17 mouse cellular contexts compared by ENCODE assay signal in the genomic region with DNA sequence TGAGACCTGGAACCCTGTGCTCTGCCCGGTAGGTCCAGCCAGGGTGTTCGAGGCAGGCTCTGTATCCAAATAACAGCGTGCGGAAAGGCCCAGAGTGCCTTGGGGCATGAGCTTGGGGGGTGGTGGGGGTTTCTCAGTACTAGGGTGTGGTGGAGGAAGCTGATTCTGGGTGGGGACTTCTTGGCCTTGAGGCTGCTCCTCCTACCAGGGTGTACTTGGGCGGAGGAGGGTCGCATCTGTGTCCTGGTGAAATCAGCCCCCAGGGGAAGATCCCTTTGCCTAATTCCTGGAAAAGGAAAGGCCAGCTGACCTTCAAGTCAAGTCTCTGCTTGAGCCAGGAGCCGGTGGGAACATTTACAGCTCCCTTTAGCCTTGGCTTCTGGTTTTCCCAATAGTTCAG. TPM values are rescaled to one million over a fixed set of nuclear protein-coding genes. Genes with fewer than 3 reads are reported as not detected.
DNase-seq lines count a peak whose midpoint lies in the region; ATAC-seq and TF ChIP-seq lines count a peak whose summit lies in the region.
"Had no signal": no experiment of that assay in that cellular context is flagged by ENCODE, and none has a peak within 500 bp of the region (broad histone marks: within the 10 kb centered on the region; RNA-seq: fewer than 3 reads in every experiment).

No protein-coding gene starts in this region.

- in situ Hi-C loops in ES-E14 (cut with MboI; ENCODE audit: low sequenced_read_pairs in 2 of 2, unreplicated experiment in 2 of 2) = no loop called here

- no peaks in the 10 kb centered on the region for H3K36me3 ChIP-seq in heart, embryonic 12.5 days
- no peaks in the 10 kb centered on the region for H3K36me3 ChIP-seq in ES-E14 (ENCODE audit: control insufficient read depth, insufficient read depth, low read length, poor library complexity, severe bottlenecking)
- H3K36me3 ChIP-seq: limb, embryonic 15.5 days; neural tube, embryonic 12.5 days; stomach, embryonic 15.5 days had no signal

- H3K27ac ChIP-seq in heart, embryonic 12.5 days (ENCODE audit: poor library complexity, severe bottlenecking) = no peak overlapping the region
- H3K27ac ChIP-seq in ES-E14 (ENCODE audit: insufficient read depth, low read depth, low read length, poor library complexity, severe bottlenecking) = peak overlapping the region; percentile 87; the same call in 1 of the 2 replicates
- H3K27ac ChIP-seq: hindbrain, embryonic 14.5 days; limb, embryonic 15.5 days; neural tube, embryonic 12.5 days; stomach, embryonic 15.5 days had no signal

- peak; percentile 54 to 77 for DNase-seq in heart, adult 18-20 months
- peak; percentile 87 for DNase-seq in ES-E14 (ENCODE audit: low read depth, low spot score)
- peak; percentile 41 to 54 for DNase-seq in heart, postnatal 10 days
- DNase-seq in lung, postnatal 4 days = peak; percentile 35 to 49
- DNase-seq in embryo, embryonic 10.5 days (ENCODE audit: low spot score) = no peak
- DNase-seq in left cerebral cortex, adult 8-10 months (ENCODE audit: low spot score in 2 of 2) = no peak
- DNase-seq: B cell, adult 2 months; cerebellum, adult 8-10 months; embryo, embryonic 11 days; kidney, adult 9 months; thymus, postnatal 4 days had no signal

- WGBS in heart, embryonic 12.5 days = 69% methylated on average over 7 of the region's 7 CpGs

- H3K4me3 ChIP-seq in heart, embryonic 12.5 days = no peak overlapping the region
- peak overlapping the region; percentile 14 to 51; a peak in 2 of 4 replicates for H3K4me3 ChIP-seq in ES-E14 (ENCODE audit: insufficient read depth in 1 of 2, low read depth in 1 of 2, low read length in 2 of 2, poor library complexity in 1 of 2, severe bottlenecking in 1 of 2)
- H3K4me3 ChIP-seq: limb, embryonic 15.5 days; neural tube, embryonic 12.5 days; stomach, embryonic 15.5 days had no signal

- peaks cover 6% of the 10 kb centered on the region for H3K27me3 ChIP-seq in heart, embryonic 12.5 days (replicated peaks)
- H3K27me3 ChIP-seq: limb, embryonic 15.5 days; neural tube, embryonic 12.5 days; stomach, embryonic 15.5 days had no signal

- no peak overlapping the region for H3K9ac ChIP-seq in heart, embryonic 12.5 days
- H3K9ac ChIP-seq in ES-E14 (ENCODE audit: insufficient read depth, low read depth, low read length, poor library complexity, severe bottlenecking) = peak overlapping the region; percentile 18; the same call in 1 of the 2 replicates
- H3K9ac ChIP-seq: hindbrain, embryonic 14.5 days; limb, embryonic 15.5 days; neural tube, embryonic 12.5 days; stomach, embryonic 15.5 days had no signal

- ATAC-seq in heart, embryonic 12.5 days (ENCODE audit: insufficient number of reproducible peaks, low FRiP score) = no peak
- ATAC-seq: forebrain, embryonic 16.5 days had no signal

- no peaks in the 10 kb centered on the region for H3K9me3 ChIP-seq in heart, embryonic 12.5 days (replicated peaks)
- H3K9me3 ChIP-seq in ES-E14 (ENCODE audit: control insufficient read depth, insufficient read depth, low read depth, low read length) = no peaks in the 10 kb centered on the region
- H3K9me3 ChIP-seq: limb, embryonic 15.5 days; neural tube, embryonic 12.5 days; stomach, embryonic 15.5 days had no signal

- H3K4me2 ChIP-seq in heart, embryonic 12.5 days = no peak overlapping the region
- H3K4me2 ChIP-seq: hindbrain, embryonic 14.5 days; limb, embryonic 15.5 days; neural tube, embryonic 12.5 days; stomach, embryonic 15.5 days had no signal

- intact Hi-C loops in heart, postnatal 10 days (cut with DNase I) = no loop called here

- H3K4me1 ChIP-seq in heart, embryonic 12.5 days (replicated peaks) = peaks cover 4% of the 10 kb centered on the region; the same call in 1 of the 2 replicates
- peaks cover 5 to 17% of the 10 kb centered on the region in 2 experiments; a peak in 3 of 4 replicates for H3K4me1 ChIP-seq in ES-E14 (ENCODE audit: control insufficient read depth in 2 of 2, insufficient read depth in 2 of 2, low read length in 2 of 2, poor library complexity in 1 of 2)
- H3K4me1 ChIP-seq: limb, embryonic 15.5 days; neural tube, embryonic 12.5 days had no signal

TF ChIP-seq in ES-E14, 5 proteins besides CTCF, POLR2A, EP300 and RAD21:
- TF ChIP-seq ZNF384 (IDR thresholded peaks at IDR 0.05; ENCODE audit: low read depth, low read length) = no peak
- TF ChIP-seq CHD2 (IDR thresholded peaks at IDR 0.05; ENCODE audit: low read depth, low read length) = no peak
- TF ChIP-seq ZC3H11A (IDR thresholded peaks at IDR 0.05; ENCODE audit: borderline replicate concordance, low read depth, low read length) = no peak
- no peak for TF ChIP-seq MAFK (IDR thresholded peaks at IDR 0.05; ENCODE audit: insufficient read depth, low read depth, low read length)
- TF ChIP-seq HCFC1 (IDR thresholded peaks at IDR 0.05; ENCODE audit: borderline replicate concordance, insufficient read depth, low read length) = no peak

RNA-seq across cellular contexts. Expression of a gene that starts 30.9 kb away (rescaled TPM):
- under 1 TPM; 0.15 to 0.26 TPM for total RNA-seq in heart, adult 18-20 months (2021)
- 1.3 and 1.7 TPM in 2 replicates for polyA plus RNA-seq in heart, embryonic 12.5 days (2016; fragmentation: Nextera tagmentation; extraction: Ambion mirVana)
- 0.13 TPM in 1 of 2 replicates, not detected in the other for total RNA-seq in ES-E14 (2012; rRNA removed)
- total RNA-seq in heart, postnatal 10 days (2021) = under 1 TPM; 0.67 to 0.84 TPM
- under 1 TPM; 0.09 to 0.42 (median 0.27) TPM for total RNA-seq in left cerebral cortex, adult 8-10 months (2022)

RNA-seq across cellular contexts. Expression of a gene that starts 39.7 kb away (rescaled TPM):
- 10 to 100 TPM; 16.4 to 19.5 TPM for total RNA-seq in heart, adult 18-20 months (2021)
- 4.8 and 5.0 TPM in 2 replicates for polyA plus RNA-seq in heart, embryonic 12.5 days (2016; fragmentation: Nextera tagmentation; extraction: Ambion mirVana)
- 27.2 and 45.5 TPM in 2 replicates for total RNA-seq in ES-E14 (2012; rRNA removed)
- 10 to 100 TPM; 26.3 to 31.3 TPM for total RNA-seq in heart, postnatal 10 days (2021)
- 10 to 100 TPM; 32.2 to 42.0 (median 35.1) TPM for total RNA-seq in left cerebral cortex, adult 8-10 months (2022)

Comparison
In these comparisons a context has a peak if more than half of its experiments do, and no peak if none do; other contexts are left out.
1. DNase-seq: peak in heart, adult 18-20 months (2 of 2), ES-E14 (single experiment), heart, postnatal 10 days (2 of 2) and lung, postnatal 4 days (2 of 2); none in embryo, embryonic 10.5 days (single experiment) and left cerebral cortex, adult 8-10 months (0 of 2).